Mouse (Mus musculus): ENCODE data around the gene Slc18b1. TPM values are rescaled to one million over a fixed set of nuclear protein-coding genes. Genes with fewer than 3 reads are reported as not detected.
A peak's percentile ranks its signal among the peaks of the same experiment; 100 is the strongest.
"Not testable (repeated sequence)": the region's sequence is repeated elsewhere in the genome, so short reads cannot be mapped to it uniquely, and the experiment has no call there.

Slc18b1 gene
- polyA plus RNA-seq, 1 experiment from 2014 or later: 1.5 TPM

GRCm38 (mm10) chr10:23782855-23783492 is 13.8 kb upstream of the Slc18b1 start:
- ATAC-seq (no peak), DNase-seq (no peak)
- no peak overlapping the region for H3K4me3 ChIP-seq (ENCODE audit: low read depth, low read length)
- no peak for TF ChIP-seq EP300 (IDR thresholded peaks at IDR 0.05; ENCODE audit: low read depth)
- TF ChIP-seq CTCF (IDR thresholded peaks at IDR 0.05; ENCODE audit: low read depth): no peak
- WGBS (ENCODE audit: insufficient replicate concordance): 37% methylated on average over 2 of the region's 2 CpGs
- H3K27me3 ChIP-seq (ENCODE audit: insufficient read depth, low read length): no peaks in the 10 kb centered on the region
- H3K27ac ChIP-seq (ENCODE audit: low read depth): no peak overlapping the region
- no peak overlapping the region for H3K4me2 ChIP-seq (ENCODE audit: low read depth, low read length)
- H3K9ac ChIP-seq (replicated peaks): no peak overlapping the region
- H3K36me3 ChIP-seq (replicated peaks; ENCODE audit: insufficient read depth, low read length): peaks cover 32% of the 10 kb centered on the region
- no peaks in the 10 kb centered on the region for H3K9me3 ChIP-seq (ENCODE audit: low read length)
- peaks cover 10% of the 10 kb centered on the region for H3K4me1 ChIP-seq (ENCODE audit: insufficient read depth)

- H3K4me1 ChIP-seq (ENCODE audit: insufficient read depth): peaks cover 14% of the 10 kb centered on the region
- H3K9ac ChIP-seq (replicated peaks): no peak overlapping the region
- no peak overlapping the region for H3K27ac ChIP-seq (ENCODE audit: low read depth)
These were observed 13.3 kb upstream of the Slc18b1 start for GRCm38 (mm10) chr10:23783493-23783884.

GRCm38 (mm10) chr10:23784121-23784520 is 12.7 kb upstream of the Slc18b1 start:
- H3K4me1 ChIP-seq (ENCODE audit: insufficient read depth): peaks cover 19% of the 10 kb centered on the region
- H3K9me3 ChIP-seq (ENCODE audit: low read length): no peaks in the 10 kb centered on the region
- no peak overlapping the region for H3K9ac ChIP-seq (replicated peaks)
- ATAC-seq (no peak), DNase-seq (no peak)
- peaks cover 32% of the 10 kb centered on the region for H3K36me3 ChIP-seq (replicated peaks; ENCODE audit: insufficient read depth, low read length)
- no peaks in the 10 kb centered on the region for H3K27me3 ChIP-seq (ENCODE audit: insufficient read depth, low read length)
- no peak overlapping the region for H3K27ac ChIP-seq (ENCODE audit: low read depth)
- WGBS (ENCODE audit: insufficient replicate concordance): 68% methylated on average over 2 of the region's 2 CpGs
- no peak for TF ChIP-seq CTCF (IDR thresholded peaks at IDR 0.05; ENCODE audit: low read depth)
- TF ChIP-seq EP300 (IDR thresholded peaks at IDR 0.05; ENCODE audit: low read depth): no peak
- H3K4me3 ChIP-seq (ENCODE audit: low read depth, low read length): no peak overlapping the region
- H3K4me2 ChIP-seq (ENCODE audit: low read depth, low read length): no peak overlapping the region

More at GRCm38 (mm10) chr10:23783493-23783884, 13.3 kb upstream of the Slc18b1 start:
- TF ChIP-seq EP300 (IDR thresholded peaks at IDR 0.05; ENCODE audit: low read depth): no peak
- no peak for TF ChIP-seq CTCF (IDR thresholded peaks at IDR 0.05; ENCODE audit: low read depth)
- Histone ChIP-seq H3K27me3 (ENCODE audit: insufficient read depth, low read length) (no peaks in the 10 kb centered on the region), H3K4me3 (ENCODE audit: low read depth, low read length) (no peak overlapping the region), H3K36me3 (replicated peaks; ENCODE audit: insufficient read depth, low read length) (peaks cover 32% of the 10 kb centered on the region), H3K9me3 (ENCODE audit: low read length) (no peaks in the 10 kb centered on the region), H3K4me2 (ENCODE audit: low read depth, low read length) (no peak overlapping the region)
- ATAC-seq: no peak
- no peak for DNase-seq
- 28% methylated on average over 2 of the region's 2 CpGs for WGBS (ENCODE audit: insufficient replicate concordance)

- H3K4me1 ChIP-seq (ENCODE audit: insufficient read depth): peaks cover 19% of the 10 kb centered on the region
- peaks cover 32% of the 10 kb centered on the region for H3K36me3 ChIP-seq (replicated peaks; ENCODE audit: insufficient read depth, low read length)
- peak overlapping the region; percentile 69 for H3K4me2 ChIP-seq (ENCODE audit: low read depth, low read length)
- not testable (repeated sequence) for H3K9me3 ChIP-seq (ENCODE audit: low read length); ATAC-seq; H3K27me3 ChIP-seq (ENCODE audit: insufficient read depth, low read length); DNase-seq
- peak overlapping the region; percentile 83 for H3K4me3 ChIP-seq (ENCODE audit: low read depth, low read length)
- peak overlapping the region; percentile 74; the same call in 1 of the 2 replicates for H3K27ac ChIP-seq (ENCODE audit: low read depth)
- peak overlapping the region; percentile 86 for H3K9ac ChIP-seq (replicated peaks)
- 16% methylated on average over 7 of the region's 7 CpGs for WGBS (ENCODE audit: insufficient replicate concordance)
These were observed 11.2 kb upstream of the Slc18b1 start for GRCm38 (mm10) chr10:23785599-23785998.

DNA sequence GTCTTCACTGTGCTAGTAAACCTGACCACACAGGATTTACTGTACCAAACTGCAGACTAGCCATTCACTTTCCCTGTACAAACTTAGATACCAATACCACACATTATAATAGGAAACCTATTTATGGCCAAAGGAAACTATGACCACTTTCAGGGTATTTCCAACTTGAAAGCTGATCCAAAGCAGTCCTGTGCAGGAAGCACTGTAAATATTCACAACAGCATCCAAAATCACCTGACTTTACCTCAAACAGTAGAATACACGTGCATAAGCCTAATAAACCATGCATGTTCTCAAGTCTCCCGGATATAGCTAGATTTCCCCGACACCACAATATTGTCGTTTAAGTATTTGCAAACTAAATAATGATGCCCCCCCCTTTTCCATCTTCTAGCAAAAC is 10.7 kb upstream of the Slc18b1 start:
- no peaks in the 10 kb centered on the region for H3K9me3 ChIP-seq (ENCODE audit: low read length)
- DNase-seq (no peak), ATAC-seq (no peak)
- TF ChIP-seq EP300 (IDR thresholded peaks at IDR 0.05; ENCODE audit: low read depth): no peak
- no peak for TF ChIP-seq CTCF (IDR thresholded peaks at IDR 0.05; ENCODE audit: low read depth)
- peaks cover 19% of the 10 kb centered on the region for H3K4me1 ChIP-seq (ENCODE audit: insufficient read depth)
- H3K4me2 ChIP-seq (ENCODE audit: low read depth, low read length): peak overlapping the region; percentile 69
- WGBS (ENCODE audit: insufficient replicate concordance): under 1% methylated on average over 4 of the region's 4 CpGs
- no peaks in the 10 kb centered on the region for H3K27me3 ChIP-seq (ENCODE audit: insufficient read depth, low read length)
- H3K4me3 ChIP-seq (ENCODE audit: low read depth, low read length): peak overlapping the region; percentile 83
- peaks cover 32% of the 10 kb centered on the region for H3K36me3 ChIP-seq (replicated peaks; ENCODE audit: insufficient read depth, low read length)
- peak overlapping the region; percentile 86 for H3K9ac ChIP-seq (replicated peaks)
- H3K27ac ChIP-seq (ENCODE audit: low read depth): peak overlapping the region; percentile 74; the same call in 1 of the 2 replicates

DNA sequence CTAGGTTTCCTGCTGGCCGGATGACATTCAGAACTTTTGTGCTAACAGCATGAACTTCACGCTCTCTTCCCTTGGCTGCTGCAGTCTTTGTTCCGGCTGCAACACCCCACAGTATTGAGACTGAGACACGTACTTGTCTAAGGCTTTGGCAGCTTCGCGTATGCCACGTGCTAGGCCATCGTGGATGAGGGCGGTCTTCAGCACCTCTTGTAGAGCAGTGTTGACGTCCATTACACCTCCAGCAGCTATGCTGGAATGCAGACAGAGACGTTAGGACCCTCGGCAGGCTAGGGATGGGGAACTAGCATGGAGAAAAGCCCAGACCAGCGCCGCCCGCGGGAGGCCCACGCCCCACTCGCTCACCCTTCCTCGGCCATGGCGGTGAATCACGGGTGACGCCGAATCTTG is 10.2 kb upstream of the Slc18b1 start:
- Histone ChIP-seq H3K4me3 (ENCODE audit: low read depth, low read length) (peak overlapping the region; percentile 83), H3K4me1 (ENCODE audit: insufficient read depth) (peaks cover 19% of the 10 kb centered on the region), H3K27ac (ENCODE audit: low read depth) (peak overlapping the region; percentile 74), H3K9ac (replicated peaks) (peak overlapping the region; percentile 86), H3K36me3 (replicated peaks; ENCODE audit: insufficient read depth, low read length) (peaks cover 32% of the 10 kb centered on the region), H3K4me2 (ENCODE audit: low read depth, low read length) (peak overlapping the region; percentile 69)
- DNase-seq; H3K9me3 ChIP-seq (ENCODE audit: low read length); H3K27me3 ChIP-seq (ENCODE audit: insufficient read depth, low read length): not testable (repeated sequence)
- WGBS (ENCODE audit: insufficient replicate concordance): under 1% methylated on average over 23 of the region's 23 CpGs
- ATAC-seq: peak; percentile 28

Measured in liver, postnatal 0 days (tissue).